Mouse (Mus musculus) embryo, embryonic 11 days (tissue): Measurements from ENCODE around the gene Gigyf2.
"Not testable (repeated sequence)": the region's sequence is repeated elsewhere in the genome, so short reads cannot be mapped to it uniquely, and the experiment has no call there.

Experiments
- DNase-seq: peaks from one replicate; pipeline ENCODE4 v3.0.0-alpha.2; 2015

Gigyf2 gene

GRCm38 (mm10) chr1:87456425-87456824 is 129.6 kb downstream of the Gigyf2 start:
- no peak for DNase-seq

- no peak for DNase-seq
Measured at GRCm38 (mm10) chr1:87458045-87458444, 131.2 kb downstream of the Gigyf2 start.

GRCm38 (mm10) chr1:87459856-87460255 is 133.1 kb downstream of the Gigyf2 start:
- DNase-seq: not testable (repeated sequence)

GRCm38 (mm10) chr1:87467469-87467868 is 140.7 kb downstream of the Gigyf2 start:
- no peak for DNase-seq

GRCm38 (mm10) chr1:87468321-87468720 is 141.5 kb downstream of the Gigyf2 start:
- DNase-seq: no peak

- peak; percentile 8 for DNase-seq
Measured at GRCm38 (mm10) chr1:87469971-87470370, 143.2 kb downstream of the Gigyf2 start, which contains the start of gene Snorc. Snorc (plus strand) TSS chr1:87470271.

GRCm38 (mm10) chr1:87471914-87472313 is 145.1 kb downstream of the Gigyf2 start:
- DNase-seq: no peak

GRCm38 (mm10) chr1:87472576-87472975 is 145.8 kb downstream of the Gigyf2 start:
- DNase-seq: no peak

- DNase-seq: peak; percentile 44
Measured at GRCm38 (mm10) chr1:87475076-87475895, 148.5 kb downstream of the Gigyf2 start.

- no peak for DNase-seq
Measured at GRCm38 (mm10) chr1:87482546-87482945, 155.7 kb downstream of the Gigyf2 start.

- no peak for DNase-seq
Measured at GRCm38 (mm10) chr1:87486386-87486785, 159.6 kb downstream of the Gigyf2 start.

- no peak for DNase-seq
Measured at GRCm38 (mm10) chr1:87492285-87492684, 165.5 kb downstream of the Gigyf2 start.

- no peak for DNase-seq
Measured at GRCm38 (mm10) chr1:87493542-87493941, 166.7 kb downstream of the Gigyf2 start.
